Mouse (Mus musculus) small intestine, adult 2 months (tissue): ENCODE measurements around the gene Gm37240.

ENCODE experiments used
- CTCF ChIP-seq: fragments of 200-500 bp; IDR thresholded peaks from 2 replicates; pipeline ENCODE4 v1.5.1; 2012; ENCODE audit warnings: low read depth, mild to moderate bottlenecking, control low read depth, inconsistent platforms, low read length, moderate library complexity, mixed read lengths; ENCODE audit not compliant: insufficient replicate concordance, insufficient read length; ENCODE audit errors: extremely low read depth
- POLR2A ChIP-seq: fragments of 200-500 bp; IDR thresholded peaks from 2 replicates; pipeline ENCODE4 v1.6.1; 2012; ENCODE audit warnings: low read depth, mild to moderate bottlenecking, control low read depth, inconsistent platforms, low read length, moderate library complexity

DNA sequence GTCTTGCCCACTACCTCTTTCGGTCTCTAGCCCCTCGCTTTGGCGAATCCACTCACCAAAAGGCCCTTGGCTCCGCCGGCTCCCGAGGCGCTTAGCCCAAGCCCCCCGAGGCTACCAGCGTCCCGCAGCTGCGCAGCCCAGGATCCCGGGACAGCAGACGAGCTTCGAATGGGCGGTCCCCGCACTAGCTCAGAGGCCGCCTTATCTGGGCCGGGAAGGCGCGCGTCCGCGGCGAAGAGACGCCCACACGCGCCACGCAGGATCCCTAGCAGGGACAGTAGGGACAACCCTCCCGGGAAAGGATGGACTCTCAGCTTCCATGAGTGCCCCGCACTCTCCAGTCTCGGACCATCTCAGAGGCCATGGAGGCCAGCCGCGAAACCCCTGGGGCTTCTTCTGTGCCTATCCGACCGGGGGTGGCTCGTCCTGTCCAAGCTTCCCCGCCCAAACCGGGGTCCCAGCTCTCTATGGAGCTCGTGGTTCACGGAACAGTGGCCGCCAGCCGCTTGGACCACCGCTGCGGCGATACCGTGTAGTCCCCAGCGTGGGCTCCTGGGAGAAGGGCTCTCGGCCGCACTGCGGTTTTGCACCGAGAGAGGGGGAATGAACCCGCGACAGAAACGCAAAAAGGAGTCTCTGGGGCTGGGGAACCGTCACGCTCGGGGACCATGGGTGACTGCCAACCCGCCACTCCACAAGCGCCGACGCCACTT, 1407.9 kb downstream of the Gm37240 start:
- TF ChIP-seq POLR2A (peak; percentile 17; the same call in 1 of the 2 replicates), CTCF (no peak)
